Mouse (Mus musculus): ENCODE data around the gene Lmod2.

- TF ChIP-seq EP300 (IDR thresholded peaks at IDR 0.05; ENCODE audit: low read depth), result no peak
- TF ChIP-seq CTCF (IDR thresholded peaks at IDR 0.05; ENCODE audit: low read depth), result no peak
These were observed 53.2 kb downstream of the Lmod2 start for GRCm38 (mm10) chr6:24650719-24651118.

All from liver, embryonic 14.5 days (tissue).